Mouse (Mus musculus): ENCODE measurements around the gene Nkain2.
"Not testable (repeated sequence)": the region's sequence is repeated elsewhere in the genome, so short reads cannot be mapped to it uniquely, and the experiment has no call there.

The Nkain2 gene

GRCm38 (mm10) chr10:32889652-32890506, at the start of gene Nkain2:
TSS of gene Nkain2 (minus strand) at chr10:32890462.
- peak; percentile 13 for DNase-seq (ENCODE audit: low spot score in 2 of 2)

DNA sequence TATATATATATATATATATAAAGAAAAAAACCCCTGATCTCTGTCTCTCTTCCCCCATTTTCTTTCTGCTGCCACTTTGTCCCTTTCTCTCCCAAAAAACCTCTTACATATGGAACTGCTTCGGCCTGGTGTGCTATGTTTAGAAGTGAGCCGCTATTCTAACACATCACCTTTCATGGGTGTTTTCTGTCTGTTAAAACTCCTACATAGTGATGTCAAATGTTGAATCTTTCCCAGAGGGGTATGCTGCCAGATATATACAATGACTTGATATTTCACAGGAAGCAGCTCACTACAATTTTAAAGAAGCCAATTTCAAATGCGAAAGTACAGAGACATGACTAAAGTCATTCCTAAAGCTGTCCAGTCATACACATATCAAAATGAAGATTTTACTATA, 49.6 kb upstream of the Nkain2 start:
- no peak for DNase-seq (ENCODE audit: low spot score in 2 of 2)

DNA sequence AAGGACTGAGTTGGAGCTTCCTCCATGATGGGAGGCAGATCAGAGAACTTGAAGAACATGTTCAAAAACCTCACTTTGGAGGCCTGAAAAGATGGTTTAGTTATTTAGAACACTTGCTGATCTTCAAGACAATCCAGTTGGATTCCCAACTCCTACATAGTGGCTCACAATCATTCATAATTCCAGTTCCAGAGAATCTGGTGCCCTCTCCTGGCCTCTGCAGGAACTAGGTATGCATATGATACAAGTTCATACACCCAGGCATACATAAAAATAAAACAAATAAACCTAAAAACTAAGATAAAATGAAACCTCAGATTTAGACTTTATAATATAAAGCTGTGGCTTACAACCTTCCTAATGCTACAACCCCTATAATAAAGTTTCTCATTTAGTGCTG, 4.8 kb upstream of the Nkain2 start:
- no peak for DNase-seq (ENCODE audit: low spot score in 2 of 2)

- peak; percentile 1 to 18 for DNase-seq (ENCODE audit: low spot score in 2 of 2)
These were observed 357 bp upstream of the Nkain2 start for GRCm38 (mm10) chr10:32890507-32891131.

- DNase-seq (ENCODE audit: low spot score in 2 of 2), result no peak
These were observed 8.3 kb downstream of the Nkain2 start for GRCm38 (mm10) chr10:32881977-32882376.

- DNase-seq (ENCODE audit: low spot score in 2 of 2), result no peak
These were observed 19.4 kb downstream of the Nkain2 start for GRCm38 (mm10) chr10:32870691-32871406.

DNA sequence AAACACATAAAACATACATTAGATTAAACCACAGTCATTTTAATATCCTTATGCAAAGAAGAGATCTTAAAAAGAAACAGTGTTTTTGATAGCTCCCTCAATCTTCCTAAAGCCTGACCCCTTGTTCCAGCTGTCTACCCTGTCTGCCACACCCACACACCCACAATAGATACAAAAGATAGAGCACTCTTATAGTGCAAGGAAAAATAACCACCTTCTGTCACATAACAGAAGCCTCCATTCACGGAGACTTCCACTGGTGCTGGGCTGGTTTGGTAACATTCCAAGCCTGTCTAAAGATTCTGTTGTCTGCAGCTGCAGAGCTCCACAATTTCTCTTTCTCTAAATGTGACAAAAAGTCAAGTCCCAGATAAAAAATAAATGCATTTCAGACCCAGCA, 20.7 kb downstream of the Nkain2 start:
- no peak for DNase-seq (ENCODE audit: low spot score in 2 of 2)

DNA sequence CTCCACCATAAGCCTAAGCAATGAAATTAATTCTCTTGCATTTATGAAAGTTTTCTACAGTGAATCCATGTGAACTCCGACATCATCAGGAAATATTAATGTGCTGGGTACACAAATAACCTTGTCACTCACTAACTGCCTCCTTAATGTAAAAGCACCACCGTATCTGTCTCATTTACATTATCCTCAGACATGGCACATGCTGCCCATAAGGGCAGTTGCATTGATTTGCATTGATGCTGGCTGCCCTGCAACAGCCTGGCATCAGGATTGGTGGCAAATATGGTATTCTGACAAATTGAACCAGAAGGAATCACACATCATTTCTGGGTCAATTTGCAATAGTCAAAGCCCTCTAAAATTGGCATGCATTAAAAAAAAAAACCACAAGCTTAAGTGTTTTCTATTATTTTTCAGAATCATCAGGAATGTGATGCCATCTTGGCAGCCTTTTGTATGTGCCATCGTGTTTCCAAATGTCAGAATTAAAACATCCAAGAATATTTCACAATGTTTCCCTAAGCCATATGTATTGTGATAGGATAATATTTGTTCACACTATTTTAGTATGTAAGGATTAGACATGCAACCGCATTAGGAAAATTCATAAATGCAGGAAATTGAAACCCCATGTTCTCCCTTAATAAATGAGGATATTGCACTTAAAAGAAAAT, 74.9 kb downstream of the Nkain2 start:
- no peak for DNase-seq (ENCODE audit: low spot score in 2 of 2)

DNA sequence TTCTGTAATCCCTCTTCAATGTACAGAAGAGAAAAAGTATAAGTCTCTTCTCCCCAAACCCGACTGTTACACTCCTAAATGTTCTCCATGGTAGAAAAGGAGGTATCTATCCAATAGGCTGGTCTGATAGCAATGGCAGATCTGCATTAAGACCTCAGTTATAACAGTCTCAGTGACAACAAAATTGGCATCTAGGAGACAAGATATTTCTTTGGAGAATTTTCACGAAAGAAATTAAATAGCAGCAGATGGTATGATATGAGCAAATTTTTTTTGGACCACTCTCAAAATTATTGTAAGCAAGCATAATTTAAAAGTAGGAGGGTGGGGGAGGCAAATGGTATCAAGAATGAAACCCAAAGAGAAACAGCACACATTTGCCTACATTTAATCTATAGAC, 94.0 kb downstream of the Nkain2 start:
- DNase-seq (ENCODE audit: low spot score in 2 of 2), result no peak

GRCm38 (mm10) chr10:32790541-32790940, 99.7 kb downstream of the Nkain2 start:
- no peak for DNase-seq (ENCODE audit: low spot score in 2 of 2)

DNA sequence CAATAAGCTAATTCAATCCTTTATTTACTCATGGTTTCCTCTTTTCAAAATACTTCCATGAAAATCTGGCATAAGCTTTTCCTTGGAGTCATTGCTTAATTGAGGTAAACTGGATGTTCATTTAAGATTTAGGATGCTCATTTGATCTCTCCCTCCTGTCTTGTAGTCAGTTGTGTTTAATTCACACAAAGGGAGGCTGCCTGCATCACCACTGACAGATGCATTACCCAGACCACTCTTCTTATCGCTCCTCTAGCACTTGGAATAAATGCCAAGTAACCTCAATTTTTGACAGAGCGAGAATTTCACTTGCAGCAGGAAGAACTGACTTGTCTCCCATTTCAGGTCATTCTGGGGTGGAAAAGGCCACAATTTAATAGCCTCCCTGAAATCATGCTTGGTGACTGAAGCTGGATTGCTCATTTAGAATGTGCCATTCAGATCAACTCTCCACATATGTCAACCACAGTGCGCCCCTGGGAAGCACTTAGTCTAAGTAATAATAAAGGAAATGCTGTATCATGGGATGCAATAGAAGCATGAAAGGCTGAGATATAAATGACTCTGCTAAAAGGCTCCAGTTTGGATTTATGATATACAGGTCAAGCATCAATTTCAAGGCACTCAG, 107.4 kb downstream of the Nkain2 start:
- no peak for DNase-seq (ENCODE audit: low spot score in 2 of 2)

GRCm38 (mm10) chr10:32738989-32739388, 151.3 kb downstream of the Nkain2 start:
- no peak for DNase-seq (ENCODE audit: low spot score in 2 of 2)

DNA sequence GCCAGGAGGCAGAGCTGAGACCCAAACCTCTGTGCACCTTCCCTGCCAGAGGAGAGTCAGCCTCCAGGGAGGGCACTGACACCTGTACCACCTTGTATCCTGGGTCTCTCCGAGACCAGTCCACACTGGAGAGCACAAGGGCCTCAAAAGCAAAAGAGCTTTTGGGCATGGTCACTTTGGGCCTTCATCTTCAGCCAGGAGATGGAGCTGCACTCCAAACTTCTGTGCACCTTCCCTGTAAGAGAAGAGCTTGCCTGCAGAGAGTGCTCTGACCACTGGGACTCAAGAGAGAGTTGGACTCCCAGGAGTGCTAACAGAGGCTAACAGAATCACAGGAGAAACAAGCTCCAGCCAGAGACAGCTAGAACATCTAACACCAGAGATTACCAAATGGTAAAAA, 183.7 kb downstream of the Nkain2 start:
- DNase-seq (ENCODE audit: low spot score in 2 of 2), result not testable (repeated sequence)

DNA sequence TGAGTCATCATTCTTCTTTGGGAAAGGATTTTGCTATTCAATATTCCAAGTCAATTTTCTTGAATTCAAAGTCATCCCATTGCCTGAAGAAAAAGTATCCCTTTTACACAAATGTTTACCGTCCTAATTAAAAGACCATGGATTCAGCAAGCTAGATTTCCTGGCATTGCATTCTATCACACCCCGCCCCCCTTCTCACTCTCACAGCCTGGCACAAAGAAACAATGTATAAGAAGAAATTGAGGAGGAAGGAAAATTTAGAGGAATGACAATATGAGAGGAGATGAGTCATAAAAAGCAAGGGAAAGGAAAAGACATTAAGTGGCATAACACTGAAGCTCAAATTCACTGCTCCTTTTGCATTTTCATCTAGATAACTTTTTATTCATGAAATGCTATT, 193.6 kb downstream of the Nkain2 start:
- no peak for DNase-seq (ENCODE audit: low spot score in 2 of 2)

DNA sequence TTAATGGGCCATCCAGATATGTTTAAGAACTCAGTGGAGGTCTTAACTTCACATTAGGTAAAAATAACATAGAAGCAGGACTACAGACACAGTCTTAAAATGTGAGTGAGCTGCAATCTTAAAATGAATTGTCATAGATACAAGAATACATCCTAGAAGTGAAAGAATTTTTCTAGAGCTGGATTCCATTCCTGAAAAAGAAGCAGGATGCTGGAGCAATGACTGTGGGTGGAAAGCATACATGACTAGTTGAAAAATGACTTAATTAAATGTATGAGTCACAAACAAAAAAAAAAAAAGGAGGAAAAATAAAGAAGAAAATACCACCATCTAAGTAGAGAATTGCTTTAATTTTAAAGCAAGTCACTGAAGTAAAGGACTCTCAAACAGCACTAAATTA, 205.7 kb downstream of the Nkain2 start:
- no peak for DNase-seq (ENCODE audit: low spot score in 2 of 2)

DNA sequence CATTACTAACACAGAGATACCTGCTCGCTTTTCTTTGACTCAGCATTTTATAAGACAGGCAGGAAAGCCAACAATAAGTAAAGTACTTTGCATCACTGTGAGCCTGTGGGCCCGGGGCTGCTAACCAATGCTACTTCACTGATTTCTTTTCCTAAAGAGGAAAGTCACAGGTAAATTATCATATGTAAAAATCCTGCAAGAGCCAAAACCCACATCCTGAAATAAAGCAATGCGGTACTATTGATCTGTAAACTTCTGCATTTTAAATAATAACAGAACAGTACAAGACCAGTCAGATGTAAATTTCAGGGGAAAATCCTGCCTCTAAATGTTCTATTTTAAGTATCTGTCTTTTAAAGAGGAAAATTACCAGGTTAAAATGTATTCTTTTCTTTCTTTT, 250.0 kb downstream of the Nkain2 start:
- DNase-seq (ENCODE audit: low spot score in 2 of 2), result no peak

DNA sequence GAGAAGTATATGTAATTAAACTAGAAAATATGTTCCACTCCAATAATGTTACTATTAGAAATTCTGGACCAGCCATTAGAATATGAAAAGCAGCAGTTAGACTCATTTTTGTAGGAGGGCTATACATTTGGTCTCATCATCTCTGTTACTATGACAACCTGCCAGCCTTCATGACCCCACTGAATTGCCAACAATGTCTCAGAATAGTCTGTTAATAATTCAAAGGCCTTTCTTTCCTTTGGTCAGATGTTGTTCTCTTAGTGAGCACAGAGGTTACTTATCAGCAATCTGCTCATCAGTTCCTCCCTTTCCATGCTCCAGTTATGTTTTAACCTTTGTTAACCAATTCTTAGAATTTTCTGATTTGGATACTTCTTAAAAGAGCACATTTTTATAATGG, 251.1 kb downstream of the Nkain2 start:
- no peak for DNase-seq (ENCODE audit: low spot score in 2 of 2)

GRCm38 (mm10) chr10:32631043-32631442, 259.2 kb downstream of the Nkain2 start:
- no peak for DNase-seq (ENCODE audit: low spot score in 2 of 2)

GRCm38 (mm10) chr10:32604448-32604847, 285.8 kb downstream of the Nkain2 start:
- no peak for DNase-seq (ENCODE audit: low spot score in 2 of 2)

DNA sequence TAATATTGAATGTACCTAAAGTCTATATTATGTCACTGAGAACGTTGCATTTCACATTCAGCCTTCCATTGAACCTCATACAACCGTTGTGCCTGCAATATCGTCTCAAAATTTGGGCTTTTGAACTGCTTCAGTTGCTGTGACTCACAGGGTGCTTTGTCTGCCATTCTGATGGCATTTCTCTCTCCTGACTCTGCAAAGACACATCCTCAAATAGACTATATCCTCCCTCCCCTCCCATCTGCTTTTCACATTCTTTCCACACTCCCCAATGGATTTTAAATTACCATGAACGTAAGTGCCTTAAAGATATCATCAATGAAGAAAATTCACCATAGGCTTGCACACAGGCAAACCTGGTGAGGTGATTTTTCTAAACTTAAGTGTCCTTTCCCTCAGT, 287.5 kb downstream of the Nkain2 start:
- no peak for DNase-seq (ENCODE audit: low spot score in 2 of 2)

DNA sequence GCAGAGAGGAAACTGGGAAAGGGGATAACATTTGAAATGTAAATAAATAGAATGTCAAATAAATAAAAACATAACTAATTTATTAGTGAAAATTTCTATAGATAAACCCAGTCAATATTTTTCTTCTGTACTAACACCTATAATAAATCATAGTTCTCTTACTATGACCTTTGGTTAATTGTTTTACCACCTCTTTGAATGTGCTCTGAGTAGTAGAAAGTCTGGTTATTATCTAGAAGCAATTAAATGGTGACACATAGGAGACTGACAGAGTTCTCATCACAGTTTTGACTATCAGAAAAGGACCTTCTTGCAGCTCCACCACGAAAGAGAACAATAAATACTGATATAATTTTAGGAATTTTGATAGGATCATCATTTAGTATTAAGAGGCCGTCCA, 295.3 kb downstream of the Nkain2 start:
- no peak for DNase-seq (ENCODE audit: low spot score in 2 of 2)

DNA sequence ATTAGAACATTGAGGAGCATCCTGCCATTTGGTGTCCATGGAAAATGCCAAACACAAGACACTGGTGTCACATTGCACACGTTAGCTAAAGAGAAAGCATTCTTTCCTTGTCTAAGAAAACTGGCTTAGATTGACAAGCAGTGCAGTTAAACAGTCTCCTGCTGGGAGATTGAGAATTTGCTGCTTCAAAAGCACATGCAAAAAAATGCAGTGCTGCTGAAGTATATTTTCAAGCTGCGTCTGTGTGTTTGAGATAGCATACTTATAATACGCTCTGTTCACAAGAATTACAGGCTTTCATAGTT, 313.0 kb downstream of the Nkain2 start:
- DNase-seq (ENCODE audit: low spot score in 2 of 2), result no peak
